Mouse (Mus musculus) midbrain, embryonic 12.5 days (tissue): Measurements from ENCODE around the gene Dek. TPM values are rescaled to one million over a fixed set of nuclear protein-coding genes. Genes with fewer than 3 reads are reported as not detected.

Source experiments
- ATAC-seq: fragments of 200-750 bp; cut with Nextera tagmentation; 2 replicates; pipeline ENCODE4 v1.8.0; 2017; ENCODE audit warnings: low read depth, moderate TSS enrichment, moderate library complexity; ENCODE audit not compliant: low FRiP score
- H3K27ac ChIP-seq: fragments of 300-500 bp; sonication (generic); replicated peaks from 2 replicates; pipeline ENCODE4 v1.5.1; 2016; ENCODE audit warnings: mild to moderate bottlenecking
- H3K27me3 ChIP-seq: fragments of 300-500 bp; sonication (generic); 2 replicates; pipeline ENCODE4 v1.6.1; 2016; ENCODE audit warnings: mild to moderate bottlenecking
- H3K36me3 ChIP-seq: fragments of 300-500 bp; sonication (generic); 2 replicates; pipeline ENCODE4 v1.6.1; 2016
- H3K4me1 ChIP-seq: fragments of 300-500 bp; sonication (generic); 2 replicates; pipeline ENCODE4 v1.6.1; 2016
- H3K4me2 ChIP-seq: fragments of 300-500 bp; sonication (generic); replicated peaks from 2 replicates; pipeline ENCODE4 v1.6.1; 2016; ENCODE audit warnings: mild to moderate bottlenecking, moderate library complexity
- H3K4me3 ChIP-seq: fragments of 300-500 bp; sonication (generic); 2 replicates; pipeline ENCODE4 v1.5.1; 2016; ENCODE audit warnings: mild to moderate bottlenecking
- H3K9ac ChIP-seq: fragments of 300-500 bp; sonication (generic); replicated peaks from 2 replicates; pipeline ENCODE4 v1.6.1; 2016; ENCODE audit warnings: mild to moderate bottlenecking, moderate library complexity
- H3K9me3 ChIP-seq: fragments of 300-500 bp; sonication (generic); 2 replicates; pipeline ENCODE4 v1.6.1; 2016; ENCODE audit warnings: mild to moderate bottlenecking
- WGBS: fragments of 180-500 bp; shearing (Covaris S2); methylation state at CpG from one replicate; pipeline ENCODE4 v1.1.7; 2016; 5-methylcytosine and 5-hydroxymethylcytosine counted together
- polyA plus RNA-seq: library from polyadenylated mRNA; unstranded; fragments of >200 nt; fragmentation: Nextera tagmentation; extraction: Ambion mirVana; gene quantifications from 2 replicates; pipeline ENCODE4 v1.2.1, GENCODE M21; 2016

Gene Dek
- polyA plus RNA-seq, 1 experiment from 2014 or later: 314 TPM

GRCm38 (mm10) chr13:47106580-47106888, 533 bp upstream of the Dek start:
- no peaks in the 10 kb centered on the region for H3K36me3 ChIP-seq
- no peaks in the 10 kb centered on the region for H3K9me3 ChIP-seq
- no peak; the same call in 1 of the 2 replicates for ATAC-seq
- H3K27me3 ChIP-seq: 0 out of 2 replicates have a peak, but pooled peaks cover 5% of the 10 kb centered on the region
- H3K4me1 ChIP-seq: peaks cover 27% of the 10 kb centered on the region
- H3K4me3 ChIP-seq: peak overlapping the region; percentile 97
- H3K9ac ChIP-seq: peak overlapping the region; percentile 96
- H3K27ac ChIP-seq: peak overlapping the region; percentile 99
- WGBS: under 1% methylated on average over 20 of the region's 20 CpGs
- H3K4me2 ChIP-seq: peak overlapping the region; percentile 70

DNA sequence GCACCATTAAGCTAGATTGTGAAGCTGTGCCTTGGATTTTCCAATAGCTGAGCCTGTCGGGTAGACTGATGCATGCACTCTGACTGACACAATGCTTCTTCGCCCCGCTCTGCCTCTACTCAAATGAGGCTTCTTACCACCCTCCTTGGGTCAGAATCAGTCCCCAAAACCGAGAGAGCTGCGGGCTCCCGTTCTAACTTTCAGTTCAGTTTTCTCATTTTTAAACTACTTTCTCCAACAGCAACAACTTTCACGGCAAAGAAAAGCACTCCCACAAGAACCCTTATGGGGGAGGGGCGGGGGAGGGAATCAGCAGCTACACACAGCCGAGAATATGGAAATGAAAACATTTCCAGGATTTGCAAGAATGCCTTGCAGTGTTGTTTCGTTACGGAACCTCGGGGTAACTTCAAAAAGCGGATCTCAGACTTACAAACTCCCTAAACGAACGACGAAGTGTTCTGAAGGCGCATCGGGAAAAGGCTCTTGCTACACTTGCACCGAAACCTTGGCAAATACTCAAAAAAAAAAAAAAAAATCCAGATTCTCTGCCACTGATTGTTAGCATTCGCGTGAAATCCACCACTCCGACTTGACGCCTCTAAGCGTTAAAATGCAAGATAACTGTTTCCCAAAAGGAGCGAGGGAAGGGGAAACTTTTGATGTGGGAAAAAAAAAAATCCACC, 1.0 kb downstream of the Dek start:
- H3K27ac ChIP-seq: peak overlapping the region; percentile 99
- no peak for ATAC-seq
- no peaks in the 10 kb centered on the region for H3K9me3 ChIP-seq
- H3K4me3 ChIP-seq: peak overlapping the region; percentile 97
- peak overlapping the region; percentile 96 for H3K9ac ChIP-seq
- WGBS: 0% methylated on average over 25 of the region's 25 CpGs
- peaks cover 27% of the 10 kb centered on the region for H3K4me1 ChIP-seq
- H3K36me3 ChIP-seq: peaks cover 11% of the 10 kb centered on the region
- H3K4me2 ChIP-seq: peak overlapping the region; percentile 70
- 0 out of 2 replicates have a peak, but pooled peaks cover 5% of the 10 kb centered on the region for H3K27me3 ChIP-seq

- 19% methylated on average over 2 of the region's 2 CpGs for WGBS
- peak overlapping the region; percentile 70 for H3K4me2 ChIP-seq
- no peaks in the 10 kb centered on the region for H3K9me3 ChIP-seq
- H3K27ac ChIP-seq: no peak overlapping the region
- ATAC-seq: no peak
- 0 out of 2 replicates have a peak, but pooled peaks cover 5% of the 10 kb centered on the region for H3K27me3 ChIP-seq
- H3K36me3 ChIP-seq: peaks cover 16% of the 10 kb centered on the region
- peak overlapping the region; percentile 58; the same call in 1 of the 2 replicates for H3K9ac ChIP-seq
- peaks cover 27% of the 10 kb centered on the region for H3K4me1 ChIP-seq
- peak overlapping the region; percentile 97 for H3K4me3 ChIP-seq
These were observed 1.9 kb downstream of the Dek start for GRCm38 (mm10) chr13:47104146-47104545.

- no peaks in the 10 kb centered on the region for H3K9me3 ChIP-seq
- no peak overlapping the region for H3K4me3 ChIP-seq
- H3K27ac ChIP-seq: no peak overlapping the region
- H3K4me1 ChIP-seq: peaks cover 16% of the 10 kb centered on the region
- 88% methylated on average over 2 of the region's 2 CpGs for WGBS
- no peak for ATAC-seq
- H3K4me2 ChIP-seq: no peak overlapping the region
- peaks cover 35% of the 10 kb centered on the region for H3K36me3 ChIP-seq
- no peaks in the 10 kb centered on the region for H3K27me3 ChIP-seq
- no peak overlapping the region for H3K9ac ChIP-seq
These were observed 5.4 kb downstream of the Dek start for GRCm38 (mm10) chr13:47100587-47100986.

- H3K27ac ChIP-seq: no peak overlapping the region
- peaks cover 48% of the 10 kb centered on the region for H3K36me3 ChIP-seq
- peaks cover 15% of the 10 kb centered on the region for H3K4me1 ChIP-seq
- no peak overlapping the region for H3K9ac ChIP-seq
- no peak overlapping the region for H3K4me3 ChIP-seq
- H3K9me3 ChIP-seq: no peaks in the 10 kb centered on the region
- H3K27me3 ChIP-seq: no peaks in the 10 kb centered on the region
- no peak overlapping the region for H3K4me2 ChIP-seq
- 81% methylated on average over 7 of the region's 7 CpGs for WGBS
- ATAC-seq: no peak
These were observed 6.7 kb downstream of the Dek start for GRCm38 (mm10) chr13:47099265-47099664.

GRCm38 (mm10) chr13:47096591-47096990, 9.4 kb downstream of the Dek start:
- no peak overlapping the region for H3K4me2 ChIP-seq
- H3K4me1 ChIP-seq: no peaks in the 10 kb centered on the region
- H3K27ac ChIP-seq: no peak overlapping the region
- H3K4me3 ChIP-seq: no peak overlapping the region
- no peak overlapping the region for H3K9ac ChIP-seq
- H3K36me3 ChIP-seq: peaks cover 64% of the 10 kb centered on the region
- no peak for ATAC-seq
- H3K9me3 ChIP-seq: no peaks in the 10 kb centered on the region
- 89% methylated on average over 2 of the region's 2 CpGs for WGBS
- H3K27me3 ChIP-seq: no peaks in the 10 kb centered on the region

- WGBS: 98% methylated on average over 2 of the region's 2 CpGs
- H3K27ac ChIP-seq: no peak overlapping the region
- H3K36me3 ChIP-seq: peaks cover 62% of the 10 kb centered on the region
- H3K4me1 ChIP-seq: no peaks in the 10 kb centered on the region
- H3K27me3 ChIP-seq: no peaks in the 10 kb centered on the region
- no peak overlapping the region for H3K9ac ChIP-seq
- no peak overlapping the region for H3K4me3 ChIP-seq
- ATAC-seq: no peak
- H3K9me3 ChIP-seq: no peaks in the 10 kb centered on the region
- no peak overlapping the region for H3K4me2 ChIP-seq
These were observed 12.2 kb downstream of the Dek start for GRCm38 (mm10) chr13:47093791-47094190.

GRCm38 (mm10) chr13:47089271-47089670, 16.7 kb downstream of the Dek start:
- H3K27me3 ChIP-seq: no peaks in the 10 kb centered on the region
- H3K9ac ChIP-seq: no peak overlapping the region
- no peak overlapping the region for H3K4me3 ChIP-seq
- no peaks in the 10 kb centered on the region for H3K9me3 ChIP-seq
- no peak overlapping the region for H3K27ac ChIP-seq
- no peak overlapping the region for H3K4me2 ChIP-seq
- peaks cover 57% of the 10 kb centered on the region for H3K36me3 ChIP-seq
- no peak for ATAC-seq
- WGBS: 89% methylated on average over 2 of the region's 2 CpGs
- no peaks in the 10 kb centered on the region for H3K4me1 ChIP-seq

DNA sequence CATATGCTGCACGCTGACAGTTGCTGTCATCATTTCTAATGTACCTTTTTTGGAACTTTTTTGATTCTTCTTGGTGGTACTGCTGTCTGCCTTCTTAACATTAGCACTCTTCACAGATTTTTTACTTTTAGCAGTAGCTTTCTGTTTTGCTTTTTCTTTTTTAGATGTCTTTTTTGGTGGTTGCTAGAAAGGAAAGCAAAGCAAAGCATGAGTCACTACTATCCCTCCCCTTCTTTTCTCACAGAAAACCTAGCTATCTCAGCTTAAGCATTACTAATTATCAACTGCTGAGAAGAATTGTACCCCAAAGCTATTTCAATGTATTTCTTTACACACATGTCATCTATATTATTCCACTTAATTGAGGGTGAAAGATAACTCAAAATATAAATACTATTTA, 17.6 kb downstream of the Dek start:
- WGBS: 100% methylated on average over 1 of the region's 1 CpGs
- Histone ChIP-seq H3K9me3 (no peaks in the 10 kb centered on the region), H3K4me1 (no peaks in the 10 kb centered on the region), H3K4me2 (no peak overlapping the region), H3K36me3 (peaks cover 49% of the 10 kb centered on the region), H3K27me3 (no peaks in the 10 kb centered on the region), H3K4me3 (no peak overlapping the region), H3K27ac (no peak overlapping the region), H3K9ac (no peak overlapping the region)
- ATAC-seq: no peak

DNA sequence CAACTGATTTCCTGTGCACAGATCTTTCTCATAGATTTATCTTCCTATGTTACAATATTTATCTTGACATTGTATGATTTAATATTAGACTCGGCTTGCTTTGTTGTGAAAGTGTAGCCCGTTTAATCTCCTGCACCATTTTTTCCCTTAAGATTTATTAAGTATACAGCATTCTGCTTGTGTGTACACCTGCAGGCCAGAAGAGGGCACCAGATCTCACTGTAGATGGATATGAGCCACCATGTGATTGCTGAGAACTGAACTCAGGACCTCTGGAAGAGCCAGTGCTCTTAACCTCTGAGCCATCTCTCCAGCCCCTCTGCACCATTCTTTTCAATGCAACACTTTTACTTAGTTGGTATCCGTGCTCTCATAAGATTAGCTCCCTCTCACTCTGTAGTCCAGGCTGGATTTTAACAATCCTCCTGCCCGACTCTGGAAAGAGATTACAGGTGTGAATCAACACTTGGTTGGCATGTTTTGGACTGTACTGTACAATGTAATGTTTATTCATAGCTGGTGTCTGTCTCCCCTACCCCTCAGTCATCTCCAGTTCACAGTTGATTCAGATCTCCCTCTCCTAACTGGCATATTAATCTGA, 25.0 kb downstream of the Dek start:
- Histone ChIP-seq H3K9me3 (no peaks in the 10 kb centered on the region), H3K36me3 (peaks cover 56% of the 10 kb centered on the region), H3K4me1 (no peaks in the 10 kb centered on the region), H3K4me2 (no peak overlapping the region), H3K9ac (no peak overlapping the region), H3K27ac (no peak overlapping the region), H3K4me3 (no peak overlapping the region), H3K27me3 (no peaks in the 10 kb centered on the region)
- 89% methylated on average over 4 of the region's 4 CpGs for WGBS
- ATAC-seq: no peak

DNA sequence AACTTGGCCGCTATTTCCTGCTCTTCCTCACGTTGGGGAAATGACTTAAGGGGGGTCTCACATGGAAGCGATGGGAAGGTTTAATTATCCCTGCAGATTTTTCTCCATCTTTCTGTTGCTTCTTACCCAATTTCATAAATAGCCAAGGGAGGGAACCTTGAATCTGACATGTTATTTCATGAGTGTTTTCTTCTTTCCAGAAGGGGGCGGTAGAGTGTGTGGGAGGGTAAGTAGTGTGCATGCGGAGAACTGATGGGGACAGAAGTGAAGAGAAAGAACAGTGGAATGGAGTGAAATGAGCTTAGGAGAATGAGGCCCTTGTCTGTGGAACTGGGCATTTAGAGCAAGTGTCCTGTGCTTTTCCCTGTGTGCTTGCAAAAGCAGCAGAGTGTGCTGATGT, 27.2 kb downstream of the Dek start:
- Histone ChIP-seq H3K4me2 (no peak overlapping the region), H3K9me3 (no peaks in the 10 kb centered on the region), H3K9ac (no peak overlapping the region), H3K4me3 (no peak overlapping the region), H3K27me3 (no peaks in the 10 kb centered on the region), H3K27ac (no peak overlapping the region), H3K4me1 (no peaks in the 10 kb centered on the region), H3K36me3 (peaks cover 67% of the 10 kb centered on the region)
- no peak for ATAC-seq
- 69% methylated on average over 5 of the region's 5 CpGs for WGBS

DNA sequence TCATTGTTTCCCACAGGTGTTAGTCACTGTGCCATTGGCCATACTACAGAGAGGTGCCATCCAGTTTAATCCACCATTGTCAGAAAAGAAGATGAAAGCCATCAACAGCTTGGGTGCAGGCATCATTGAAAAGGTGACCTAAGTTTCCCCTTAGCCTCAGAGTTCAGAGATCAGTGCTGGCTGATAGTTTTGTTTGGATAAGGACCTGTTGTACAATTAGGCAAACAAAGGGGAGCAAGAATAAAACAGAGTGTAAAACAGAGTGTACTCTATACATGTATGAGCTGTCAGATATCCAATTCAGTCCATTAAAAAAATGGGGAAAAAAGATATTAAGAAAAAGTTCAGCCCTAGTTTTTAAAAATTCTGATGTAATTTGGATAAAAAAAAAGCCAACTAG, 28.6 kb downstream of the Dek start:
- no peak overlapping the region for H3K4me2 ChIP-seq
- H3K4me1 ChIP-seq: no peaks in the 10 kb centered on the region
- H3K9ac ChIP-seq: no peak overlapping the region
- no peak for ATAC-seq
- H3K4me3 ChIP-seq: no peak overlapping the region
- H3K27me3 ChIP-seq: no peaks in the 10 kb centered on the region
- no peaks in the 10 kb centered on the region for H3K9me3 ChIP-seq
- H3K36me3 ChIP-seq: peaks cover 77% of the 10 kb centered on the region
- H3K27ac ChIP-seq: no peak overlapping the region

DNA sequence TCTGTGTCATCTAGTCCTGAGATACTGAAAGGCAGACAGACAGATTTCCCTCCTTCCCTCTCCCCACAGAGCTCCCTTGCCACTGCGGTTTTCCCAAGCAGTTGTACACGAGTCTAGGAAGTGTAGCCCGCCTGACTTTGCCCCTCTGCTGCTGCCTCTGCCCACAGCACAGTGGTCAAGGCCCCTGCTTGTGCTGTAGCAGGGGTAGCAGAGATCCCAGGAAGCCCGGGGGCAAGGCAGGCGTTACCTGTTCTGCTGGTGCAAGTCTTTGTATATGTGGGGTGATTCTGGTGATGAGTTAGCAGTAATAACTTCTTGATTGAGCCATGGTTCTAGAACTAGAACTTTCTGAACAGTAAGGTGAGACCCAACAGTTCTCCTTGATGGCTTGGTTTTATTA, 29.8 kb downstream of the Dek start:
- H3K27ac ChIP-seq: no peak overlapping the region
- WGBS: 91% methylated on average over 5 of the region's 5 CpGs
- no peaks in the 10 kb centered on the region for H3K27me3 ChIP-seq
- no peaks in the 10 kb centered on the region for H3K4me1 ChIP-seq
- no peak overlapping the region for H3K9ac ChIP-seq
- no peak for ATAC-seq
- peaks cover 75% of the 10 kb centered on the region for H3K36me3 ChIP-seq
- H3K4me2 ChIP-seq: no peak overlapping the region
- no peak overlapping the region for H3K4me3 ChIP-seq
- H3K9me3 ChIP-seq: no peaks in the 10 kb centered on the region
